Mouse (Mus musculus): ENCODE data around the gene Doc2b. TPM values are rescaled to one million over a fixed set of nuclear protein-coding genes. Genes with fewer than 3 reads are reported as not detected.

Doc2b gene
- polyA plus RNA-seq, 2 experiments: 0.01 TPM; not detected in 1

DNA sequence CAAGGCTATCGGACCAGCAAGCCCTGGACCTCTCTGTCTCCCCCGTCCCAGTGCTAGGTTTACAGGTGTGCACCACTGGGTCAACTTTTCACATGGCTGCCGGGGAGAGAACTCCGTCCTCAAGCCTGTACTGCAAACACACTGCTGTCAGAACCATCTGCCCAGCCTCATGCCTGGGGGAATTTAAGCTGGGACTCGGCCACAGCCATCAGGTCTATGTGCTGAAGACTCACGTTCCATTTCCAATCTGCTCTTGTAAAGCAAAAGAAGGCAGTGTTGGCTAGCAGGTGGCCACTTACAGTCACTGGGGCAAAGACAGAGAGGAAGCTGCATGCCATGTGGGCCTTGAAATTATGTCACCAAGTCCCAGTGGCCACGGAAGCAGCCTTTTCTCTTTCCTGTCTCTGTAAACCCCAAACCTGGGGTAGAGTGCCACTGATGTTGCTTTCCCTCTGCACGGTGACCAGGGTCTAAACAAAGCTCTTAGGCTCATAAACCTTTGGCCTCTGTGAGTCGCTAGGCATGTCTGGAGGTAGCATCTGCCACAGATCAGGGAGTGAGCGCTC lies 43.1 kb upstream of the Doc2b start:
- Histone ChIP-seq H3K4me1 (replicated peaks; ENCODE audit: control insufficient read depth in 2 of 2, insufficient read depth in 2 of 2, low read length in 1 of 2) (no peaks in the 10 kb centered on the region), H3K4me3 (ENCODE audit: insufficient read depth in 1 of 2, low read depth in 2 of 2, low read length in 2 of 2) (no peak overlapping the region), H3K27me3 (ENCODE audit: control insufficient read depth, insufficient read depth, low read length) (no peaks in the 10 kb centered on the region), H3K9me3 (ENCODE audit: control insufficient read depth, low read length) (no peaks in the 10 kb centered on the region), H3K4me2 (ENCODE audit: low read depth) (no peak overlapping the region), H3K27ac (no peak overlapping the region), H3K36me3 (replicated peaks; ENCODE audit: control insufficient read depth, insufficient read depth, low read depth) (no peaks in the 10 kb centered on the region), H3K9ac (replicated peaks) (no peak overlapping the region)
- DNase-seq (ENCODE audit: low read depth in 3 of 3, low spot score in 3 of 3): no peak
- no peak for TF ChIP-seq CTCF (IDR thresholded peaks at IDR 0.05; ENCODE audit: low read depth)
- TF ChIP-seq EP300 (IDR thresholded peaks at IDR 0.05; ENCODE audit: low read depth): no peak
- 52% methylated on average over 10 of the region's 10 CpGs for WGBS (ENCODE audit: insufficient replicate concordance)
- no peak for ATAC-seq (ENCODE audit: insufficient read depth)

DNA sequence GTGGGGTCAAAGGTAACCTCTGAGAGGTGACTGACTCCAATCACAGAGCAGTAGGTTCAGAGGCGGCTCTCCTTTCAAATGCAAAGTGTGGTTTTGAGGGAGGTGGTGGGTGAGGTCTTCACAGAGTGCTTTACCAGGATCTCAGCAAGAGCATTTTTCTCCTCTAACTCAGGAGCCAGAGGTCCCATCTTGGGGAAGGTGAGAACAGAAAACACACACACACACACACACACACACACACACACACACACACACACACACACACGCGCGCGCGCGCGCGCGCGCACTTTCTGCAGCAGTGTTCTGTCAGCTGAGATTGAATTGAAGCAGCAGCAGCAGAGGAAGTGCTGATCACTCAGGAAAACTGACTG lies 40.4 kb upstream of the Doc2b start:
- Histone ChIP-seq H3K27ac (no peak overlapping the region), H3K4me2 (ENCODE audit: low read depth) (no peak overlapping the region), H3K36me3 (replicated peaks; ENCODE audit: control insufficient read depth, insufficient read depth, low read depth) (no peaks in the 10 kb centered on the region), H3K9me3 (ENCODE audit: control insufficient read depth, low read length) (no peaks in the 10 kb centered on the region), H3K27me3 (ENCODE audit: control insufficient read depth, insufficient read depth, low read length) (no peaks in the 10 kb centered on the region), H3K4me1 (replicated peaks; ENCODE audit: control insufficient read depth in 2 of 2, insufficient read depth in 2 of 2, low read length in 1 of 2) (no peaks in the 10 kb centered on the region), H3K4me3 (ENCODE audit: insufficient read depth in 1 of 2, low read depth in 2 of 2, low read length in 2 of 2) (no peak overlapping the region), H3K9ac (replicated peaks) (no peak overlapping the region)
- DNase-seq (ENCODE audit: low read depth in 3 of 3, low spot score in 3 of 3) (no peak), ATAC-seq (ENCODE audit: insufficient read depth) (no peak)
- WGBS (ENCODE audit: insufficient replicate concordance): 46% methylated on average over 11 of the region's 11 CpGs
- TF ChIP-seq CTCF (IDR thresholded peaks at IDR 0.05; ENCODE audit: low read depth) (no peak), EP300 (IDR thresholded peaks at IDR 0.05; ENCODE audit: low read depth) (no peak)

DNA sequence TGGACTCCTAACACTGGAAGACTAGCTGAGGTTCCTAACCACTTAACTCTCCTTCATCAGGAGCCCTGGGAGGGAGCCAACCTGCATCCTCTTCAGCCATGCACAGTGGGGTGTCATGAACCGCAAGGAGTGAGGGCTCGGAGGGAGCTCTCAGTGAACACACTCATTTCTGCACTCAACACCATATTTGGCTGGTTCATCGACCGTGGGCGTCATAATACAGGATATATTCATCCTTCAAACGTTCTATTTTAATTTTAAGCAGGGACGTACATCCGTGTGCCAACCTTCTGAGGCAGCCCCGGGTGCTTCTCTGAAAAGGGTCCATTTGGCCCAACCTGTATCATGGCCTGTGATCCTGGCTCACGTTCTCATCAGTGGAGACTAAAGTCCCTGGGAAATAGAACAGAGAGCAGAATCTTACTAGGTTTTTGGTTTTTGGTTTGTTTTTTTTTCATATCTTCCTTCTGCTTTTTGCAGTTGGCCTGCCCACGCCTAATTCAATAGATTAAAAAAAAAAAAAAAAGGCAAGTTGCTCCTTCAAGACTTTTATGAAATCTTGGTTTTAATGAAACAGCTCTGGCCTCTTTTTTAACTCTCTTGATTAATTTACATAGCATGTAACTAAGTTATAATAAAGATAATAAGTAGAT lies 39.9 kb upstream of the Doc2b start:
- H3K4me2 ChIP-seq (ENCODE audit: low read depth): no peak overlapping the region
- 62% methylated on average over 11 of the region's 11 CpGs for WGBS (ENCODE audit: insufficient replicate concordance)
- DNase-seq (ENCODE audit: low read depth in 3 of 3, low spot score in 3 of 3) (no peak), ATAC-seq (ENCODE audit: insufficient read depth) (no peak)
- H3K36me3 ChIP-seq (replicated peaks; ENCODE audit: control insufficient read depth, insufficient read depth, low read depth): no peaks in the 10 kb centered on the region
- no peak overlapping the region for H3K27ac ChIP-seq
- H3K4me1 ChIP-seq (replicated peaks; ENCODE audit: control insufficient read depth in 2 of 2, insufficient read depth in 2 of 2, low read length in 1 of 2): no peaks in the 10 kb centered on the region
- H3K9me3 ChIP-seq (ENCODE audit: control insufficient read depth, low read length): no peaks in the 10 kb centered on the region
- H3K9ac ChIP-seq (replicated peaks): no peak overlapping the region
- H3K4me3 ChIP-seq (ENCODE audit: insufficient read depth in 1 of 2, low read depth in 2 of 2, low read length in 2 of 2): no peak overlapping the region
- no peaks in the 10 kb centered on the region for H3K27me3 ChIP-seq (ENCODE audit: control insufficient read depth, insufficient read depth, low read length)
- TF ChIP-seq EP300 (IDR thresholded peaks at IDR 0.05; ENCODE audit: low read depth): no peak
- TF ChIP-seq CTCF (IDR thresholded peaks at IDR 0.05; ENCODE audit: low read depth): no peak

DNA sequence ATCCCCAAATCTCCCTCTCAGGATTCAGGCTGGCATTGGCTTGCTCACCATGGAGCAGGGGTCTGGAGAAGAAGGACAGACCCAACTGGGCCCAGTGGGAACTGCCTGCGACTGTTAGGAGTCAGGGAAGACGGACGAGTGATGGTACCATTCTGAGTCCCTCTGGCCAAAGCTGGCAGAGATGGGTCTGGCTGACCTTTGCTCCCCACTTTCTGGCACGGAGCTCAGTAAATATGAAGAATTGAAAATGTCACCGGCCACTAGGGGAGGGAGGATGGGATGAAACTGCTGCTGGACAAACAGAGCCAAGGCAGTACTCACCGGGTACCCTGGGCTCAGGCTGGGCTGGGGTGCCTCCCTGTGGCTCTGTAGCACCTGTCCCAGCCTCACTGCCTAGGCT lies 37.2 kb upstream of the Doc2b start:
- no peak for TF ChIP-seq EP300 (IDR thresholded peaks at IDR 0.05; ENCODE audit: low read depth)
- TF ChIP-seq CTCF (IDR thresholded peaks at IDR 0.05; ENCODE audit: low read depth): no peak
- no peaks in the 10 kb centered on the region for H3K9me3 ChIP-seq (ENCODE audit: control insufficient read depth, low read length)
- no peak overlapping the region for H3K9ac ChIP-seq (replicated peaks)
- no peak for ATAC-seq (ENCODE audit: insufficient read depth)
- no peak overlapping the region for H3K4me3 ChIP-seq (ENCODE audit: insufficient read depth in 1 of 2, low read depth in 2 of 2, low read length in 2 of 2)
- no peak overlapping the region for H3K4me2 ChIP-seq (ENCODE audit: low read depth)
- no peaks in the 10 kb centered on the region for H3K4me1 ChIP-seq (replicated peaks; ENCODE audit: control insufficient read depth in 2 of 2, insufficient read depth in 2 of 2, low read length in 1 of 2)
- no peaks in the 10 kb centered on the region for H3K27me3 ChIP-seq (ENCODE audit: control insufficient read depth, insufficient read depth, low read length)
- H3K27ac ChIP-seq: no peak overlapping the region
- 63% methylated on average over 6 of the region's 6 CpGs for WGBS (ENCODE audit: insufficient replicate concordance)
- H3K36me3 ChIP-seq (replicated peaks; ENCODE audit: control insufficient read depth, insufficient read depth, low read depth): no peaks in the 10 kb centered on the region
- DNase-seq (ENCODE audit: low read depth in 3 of 3, low spot score in 3 of 3): no peak

DNA sequence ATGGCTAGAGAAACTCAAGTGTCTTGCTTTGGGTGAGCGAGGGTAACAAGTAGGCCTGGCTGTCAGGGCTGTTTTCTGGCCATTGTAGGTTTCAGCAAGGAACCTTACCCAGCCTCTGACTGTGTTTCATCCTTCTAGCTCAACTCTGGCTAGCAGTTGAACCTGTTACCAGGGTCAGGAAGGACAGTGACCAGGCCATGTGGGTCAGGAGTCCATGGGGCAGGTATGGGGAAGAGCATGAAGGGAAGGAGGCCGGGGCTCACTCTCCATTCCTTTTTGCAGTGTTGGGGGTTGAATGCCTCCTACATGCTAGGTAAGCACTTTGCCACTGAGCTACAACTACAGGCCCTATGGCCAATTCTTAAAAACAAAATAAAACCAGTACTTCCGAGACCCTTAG lies 34.5 kb upstream of the Doc2b start:
- no peak for TF ChIP-seq CTCF (IDR thresholded peaks at IDR 0.05; ENCODE audit: low read depth)
- TF ChIP-seq EP300 (IDR thresholded peaks at IDR 0.05; ENCODE audit: low read depth): no peak
- no peak overlapping the region for H3K27ac ChIP-seq
- H3K4me1 ChIP-seq (replicated peaks; ENCODE audit: control insufficient read depth in 2 of 2, insufficient read depth in 2 of 2, low read length in 1 of 2): no peaks in the 10 kb centered on the region
- H3K36me3 ChIP-seq (replicated peaks; ENCODE audit: control insufficient read depth, insufficient read depth, low read depth): no peaks in the 10 kb centered on the region
- H3K9me3 ChIP-seq (ENCODE audit: control insufficient read depth, low read length): no peaks in the 10 kb centered on the region
- 53% methylated on average over 3 of the region's 3 CpGs for WGBS (ENCODE audit: insufficient replicate concordance)
- ATAC-seq (ENCODE audit: insufficient read depth) (no peak), DNase-seq (ENCODE audit: low read depth in 3 of 3, low spot score in 3 of 3) (no peak)
- H3K4me2 ChIP-seq (ENCODE audit: low read depth): no peak overlapping the region
- H3K9ac ChIP-seq (replicated peaks): no peak overlapping the region
- H3K4me3 ChIP-seq (ENCODE audit: insufficient read depth in 1 of 2, low read depth in 2 of 2, low read length in 2 of 2): no peak overlapping the region
- H3K27me3 ChIP-seq (ENCODE audit: control insufficient read depth, insufficient read depth, low read length): no peaks in the 10 kb centered on the region
